Mouse (Mus musculus): ENCODE data around the gene Pax6.
A peak's percentile ranks its signal among the peaks of the same experiment; 100 is the strongest.

- no peak for TF ChIP-seq POLR2A (IDR thresholded peaks at IDR 0.05; ENCODE audit: low read depth, low read length)
- 0 out of 2 replicates have a peak, but pooled peaks have one; percentile 13 for TF ChIP-seq CTCF (IDR thresholded peaks at IDR 0.05; ENCODE audit: extremely low read depth, insufficient read length, insufficient replicate concordance, low read depth, low read length)
Measured at GRCm38 (mm10) chr2:105667626-105667950, 1.1 kb upstream of the Pax6 start.

Data from small intestine, adult 2 months (tissue).